Comparison of ENCODE assay signal across 31 mouse cellular contexts in the genomic region with DNA sequence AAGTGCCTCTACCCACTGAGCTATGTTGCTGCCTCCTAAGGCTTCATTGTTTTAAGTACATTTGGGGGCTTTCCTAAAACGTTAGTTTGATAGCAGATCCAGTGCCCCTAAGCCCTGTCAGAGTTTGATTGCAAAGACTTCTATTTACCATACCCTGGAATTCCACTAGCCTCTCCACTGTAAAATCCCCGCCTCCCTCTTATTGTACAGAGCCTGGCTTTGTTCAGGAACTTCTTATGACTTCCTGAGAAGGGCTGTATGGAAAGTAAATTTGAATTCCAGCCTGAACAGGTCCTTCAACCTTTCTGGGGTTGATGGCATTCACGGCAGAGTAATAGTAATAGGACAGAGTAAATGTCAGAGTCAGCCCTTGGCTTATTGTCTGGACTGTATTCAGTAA. TPM values are rescaled to one million over a fixed set of nuclear protein-coding genes. Genes with fewer than 3 reads are reported as not detected.
"Had no signal": no experiment of that assay in that cellular context is flagged by ENCODE, and none has a peak within 500 bp of the region (broad histone marks: within the 10 kb centered on the region; RNA-seq: fewer than 3 reads in every experiment).

No protein-coding gene starts in this region.

- H3K27ac ChIP-seq: heart, adult 2 months; heart, embryonic 13.5 days; heart, embryonic 15.5 days; hindbrain, embryonic 13.5 days; hindbrain, embryonic 15.5 days; hindbrain, postnatal 0 days; kidney, embryonic 15.5 days; kidney, postnatal 0 days; limb, embryonic 13.5 days had no signal

- H3K4me1 ChIP-seq: heart, embryonic 13.5 days; heart, embryonic 15.5 days; hindbrain, embryonic 13.5 days; hindbrain, embryonic 15.5 days; kidney, embryonic 15.5 days; limb, embryonic 13.5 days had no signal

- DNase-seq: forebrain, postnatal 0 days; gastrocnemius, postnatal 14 days; gastrocnemius, postnatal 36 days; heart, adult 11 months; heart, adult 2 months; heart, postnatal 14 days; heart, postnatal 36 days; kidney, adult 11 months; kidney, adult 2 months; kidney, adult 9 months; kidney, postnatal 14 days; kidney, postnatal 36 days; layer of hippocampus, adult 9-11 months; layer of hippocampus, postnatal 36 days; left cerebral cortex, postnatal 4 days had no signal

- H3K27me3 ChIP-seq: heart, embryonic 13.5 days; heart, embryonic 15.5 days; hindbrain, embryonic 13.5 days; hindbrain, embryonic 15.5 days; kidney, embryonic 15.5 days; limb, embryonic 13.5 days had no signal

- H3K9me3 ChIP-seq: heart, embryonic 13.5 days; heart, embryonic 15.5 days; hindbrain, embryonic 13.5 days; hindbrain, embryonic 15.5 days; kidney, embryonic 15.5 days; limb, embryonic 13.5 days had no signal

- H3K9ac ChIP-seq: forebrain, postnatal 0 days; heart, embryonic 13.5 days; heart, embryonic 15.5 days; hindbrain, embryonic 13.5 days; hindbrain, embryonic 15.5 days; kidney, embryonic 15.5 days; limb, embryonic 13.5 days had no signal

- H3K4me3 ChIP-seq: heart, adult 2 months; heart, embryonic 13.5 days; heart, embryonic 15.5 days; hindbrain, embryonic 13.5 days; hindbrain, embryonic 15.5 days; kidney, embryonic 15.5 days; limb, embryonic 13.5 days had no signal

- H3K4me2 ChIP-seq: heart, embryonic 11.5 days; heart, embryonic 13.5 days; heart, embryonic 15.5 days; hindbrain, embryonic 13.5 days; hindbrain, embryonic 15.5 days; kidney, embryonic 15.5 days; limb, embryonic 13.5 days had no signal

- ATAC-seq: forebrain, postnatal 0 days; hindbrain, postnatal 0 days; intestine, embryonic 16.5 days had no signal

RNA-seq across cellular contexts. Expression of a gene that starts 39.1 kb away (rescaled TPM):
- polyA plus RNA-seq: gonadal fat pad, adult 2 months; heart, adult 2 months; heart, embryonic 11.5 days; heart, embryonic 13.5 days; heart, embryonic 15.5 days; heart, postnatal 0 days; hindbrain, embryonic 11.5 days; hindbrain, embryonic 13.5 days; hindbrain, embryonic 15.5 days; hindbrain, postnatal 0 days; intestine, embryonic 14.5 days; intestine, embryonic 16.5 days; kidney, adult 2 months; kidney, embryonic 15.5 days; large intestine, adult 2 months; limb, embryonic 11.5 days; limb, embryonic 13.5 days had no signal

RNA-seq across cellular contexts. Expression of a gene that starts 45.5 kb away (rescaled TPM):
- polyA plus RNA-seq: gonadal fat pad, adult 2 months; heart, adult 2 months; heart, embryonic 13.5 days; heart, embryonic 15.5 days; hindbrain, embryonic 11.5 days; hindbrain, embryonic 13.5 days; hindbrain, embryonic 15.5 days; intestine, embryonic 14.5 days; intestine, embryonic 16.5 days; kidney, adult 2 months; kidney, embryonic 15.5 days; kidney, postnatal 0 days; large intestine, adult 2 months; limb, embryonic 11.5 days; limb, embryonic 13.5 days had no signal
